ENCODE assay signal across 9 mouse cellular contexts in genomic region chr11:102578341-102579118, GRCm38 (mm10). TPM values are rescaled to one million over a fixed set of nuclear protein-coding genes. Genes with fewer than 3 reads are reported as not detected.
DNase-seq lines count a peak whose midpoint lies in the region; ATAC-seq and TF ChIP-seq lines count a peak whose summit lies in the region.
"Had no signal": no experiment of that assay in that cellular context is flagged by ENCODE, and none has a peak within 500 bp of the region (broad histone marks: within the 10 kb centered on the region; RNA-seq: fewer than 3 reads in every experiment).

No protein-coding gene starts in this region.

- ATAC-seq in heart, postnatal 0 days (ENCODE audit: insufficient read depth, low read depth), result peak; percentile 59
- ATAC-seq in lung, embryonic 15.5 days (ENCODE audit: borderline replicate concordance, extremely low read depth, low FRiP score, low TSS enrichment), result peak; percentile 43

- H3K4me1 ChIP-seq in ES-Bruce4 (ENCODE audit: control insufficient read depth, insufficient read depth, low read length), result peaks cover 12% of the 10 kb centered on the region
- no peaks in the 10 kb centered on the region for H3K4me1 ChIP-seq in brown adipose tissue, adult 24 weeks (ENCODE audit: control insufficient read depth, insufficient read depth, insufficient read length, low read length)
- H3K4me1 ChIP-seq in heart, postnatal 0 days (ENCODE audit: control insufficient read depth, insufficient read depth), result peaks cover 19% of the 10 kb centered on the region
- H3K4me1 ChIP-seq in lung, embryonic 15.5 days, result peaks cover 55% of the 10 kb centered on the region
- H3K4me1 ChIP-seq in olfactory bulb, adult 2 months (ENCODE audit: control insufficient read depth, insufficient read depth, low read length), result peaks cover 19% of the 10 kb centered on the region
- H3K4me1 ChIP-seq in thymus, adult 2 months (replicated peaks; ENCODE audit: control insufficient read depth, insufficient read depth, low read length), result no peaks in the 10 kb centered on the region

- H3K27me3 ChIP-seq in ES-Bruce4 (ENCODE audit: control insufficient read depth, insufficient read depth, low read length, poor library complexity, severe bottlenecking), result no peaks in the 10 kb centered on the region
- H3K27me3 ChIP-seq in heart, postnatal 0 days (ENCODE audit: control insufficient read depth, insufficient read depth, low read length), result no peaks in the 10 kb centered on the region
- no peaks in the 10 kb centered on the region for H3K27me3 ChIP-seq in lung, embryonic 15.5 days
- H3K27me3 ChIP-seq in thymus, adult 2 months (ENCODE audit: control insufficient read depth, insufficient read depth, low read length), result no peaks in the 10 kb centered on the region; the same call in 1 of the 2 replicates

- 8% methylated on average over 27 of the region's 27 CpGs for WGBS in heart, postnatal 0 days
- WGBS in lung, embryonic 15.5 days, result 8% methylated on average over 27 of the region's 27 CpGs
- WGBS in olfactory bulb, adult 2 months, result 6% methylated on average over 27 of the region's 27 CpGs
- WGBS in thymus, adult 2 months, result 12% methylated on average over 27 of the region's 27 CpGs

- H3K27ac ChIP-seq in ES-Bruce4 (ENCODE audit: insufficient read depth, low read length), result peak overlapping the region; percentile 68
- no peak overlapping the region for H3K27ac ChIP-seq in brown adipose tissue, adult 24 weeks (replicated peaks; ENCODE audit: low read depth, low read length)
- peak overlapping the region; percentile 64 for H3K27ac ChIP-seq in heart, postnatal 0 days (ENCODE audit: low read depth)
- peak overlapping the region; percentile 94 for H3K27ac ChIP-seq in lung, embryonic 15.5 days
- no peak overlapping the region for H3K27ac ChIP-seq in olfactory bulb, adult 2 months (ENCODE audit: insufficient read depth, low read depth, low read length)
- H3K27ac ChIP-seq in thymus, adult 2 months (ENCODE audit: control insufficient read depth, insufficient read depth, low read length), result no peak overlapping the region
- H3K27ac ChIP-seq: macrophage had no signal

- peak overlapping the region; percentile 67 for H3K9ac ChIP-seq in ES-Bruce4 (ENCODE audit: low read depth, poor library complexity, severe bottlenecking)
- H3K9ac ChIP-seq in heart, postnatal 0 days (replicated peaks; ENCODE audit: low read depth, low read length), result peak overlapping the region; percentile 42; the same call in 1 of the 2 replicates
- H3K9ac ChIP-seq in lung, embryonic 15.5 days, result peak overlapping the region; percentile 50

- DNase-seq in fibroblast of lung, adult 2 months (ENCODE audit: low read depth), result peak; percentile 55
- peak; percentile 84 for DNase-seq in heart, postnatal 0 days (ENCODE audit: low spot score)
- peak; percentile 75 to 95 for DNase-seq in kidney, postnatal 36 days
- DNase-seq in thymus, adult 2 months, result peak; percentile 77

- TF ChIP-seq EP300 in ES-Bruce4 (IDR thresholded peaks at IDR 0.05; ENCODE audit: insufficient read depth, low read depth, low read length), result peak; percentile 21; the same call in 1 of the 2 replicates
- TF ChIP-seq EP300 in heart, postnatal 0 days (IDR thresholded peaks at IDR 0.05; ENCODE audit: low read depth), result no peak

- no peak for TF ChIP-seq POLR2A in ES-Bruce4 (IDR thresholded peaks at IDR 0.05; ENCODE audit: insufficient read depth, low read length)
- no peak for TF ChIP-seq POLR2A in olfactory bulb, adult 2 months (IDR thresholded peaks at IDR 0.05; ENCODE audit: insufficient read depth, low read depth, low read length)
- no peak for TF ChIP-seq POLR2A in thymus, adult 2 months (IDR thresholded peaks at IDR 0.05; ENCODE audit: control insufficient read depth, extremely low read depth, insufficient read depth, low read length, poor library complexity)

- H3K4me2 ChIP-seq in heart, postnatal 0 days (ENCODE audit: low read depth, low read length), result peak overlapping the region; percentile 56
- peak overlapping the region; percentile 57 for H3K4me2 ChIP-seq in lung, embryonic 15.5 days

- no peaks in the 10 kb centered on the region for H3K9me3 ChIP-seq in ES-Bruce4 (replicated peaks; ENCODE audit: control insufficient read depth, insufficient read depth, low read length, poor library complexity, severe bottlenecking)
- H3K9me3 ChIP-seq in heart, postnatal 0 days (replicated peaks; ENCODE audit: control insufficient read depth, low read length), result no peaks in the 10 kb centered on the region
- no peaks in the 10 kb centered on the region for H3K9me3 ChIP-seq in lung, embryonic 15.5 days

- peak overlapping the region; percentile 56 for H3K4me3 ChIP-seq in ES-Bruce4 (ENCODE audit: low read depth, low read length)
- H3K4me3 ChIP-seq in brown adipose tissue, adult 24 weeks (ENCODE audit: insufficient read depth, low read depth, low read length), result peak overlapping the region; percentile 51
- peak overlapping the region; percentile 41 for H3K4me3 ChIP-seq in heart, postnatal 0 days (ENCODE audit: low read depth, low read length)
- H3K4me3 ChIP-seq in lung, embryonic 15.5 days, result peak overlapping the region; percentile 39
- H3K4me3 ChIP-seq in olfactory bulb, adult 2 months (ENCODE audit: insufficient read depth, low read depth, low read length), result peak overlapping the region; percentile 9; the same call in 1 of the 2 replicates
- H3K4me3 ChIP-seq in thymus, adult 2 months (ENCODE audit: control insufficient read depth, insufficient read depth, low read length), result no peak overlapping the region

- peak; percentile 83 for TF ChIP-seq CTCF in ES-Bruce4 (IDR thresholded peaks at IDR 0.05; ENCODE audit: low read depth, low read length)
- TF ChIP-seq CTCF in heart, postnatal 0 days (IDR thresholded peaks at IDR 0.05; ENCODE audit: low read depth), result peak; percentile 96
- peak; percentile 92 for TF ChIP-seq CTCF in olfactory bulb, adult 2 months (IDR thresholded peaks at IDR 0.05; ENCODE audit: insufficient read depth, low read depth, low read length)
- TF ChIP-seq CTCF in thymus, adult 2 months (IDR thresholded peaks at IDR 0.05; ENCODE audit: borderline replicate concordance, control insufficient read depth, extremely low read depth, insufficient read depth, low read length, poor library complexity), result peak; percentile 95

- no peaks in the 10 kb centered on the region for H3K36me3 ChIP-seq in ES-Bruce4 (ENCODE audit: control insufficient read depth, insufficient read depth, low read length, poor library complexity, severe bottlenecking)
- no peaks in the 10 kb centered on the region for H3K36me3 ChIP-seq in heart, postnatal 0 days (replicated peaks; ENCODE audit: control insufficient read depth, insufficient read depth, low read length)
- no peaks in the 10 kb centered on the region for H3K36me3 ChIP-seq in lung, embryonic 15.5 days
- H3K36me3 ChIP-seq in thymus, adult 2 months (ENCODE audit: control insufficient read depth, insufficient read depth, low read length), result no peaks in the 10 kb centered on the region

RNA-seq across cellular contexts. Expression of gene Gm11627, which starts 0.7 kb away (rescaled TPM):
- 3.8 and 5.3 TPM in 2 replicates for polyA plus RNA-seq in ES-Bruce4 (2011; ENCODE audit: insufficient read depth, insufficient read length, low read depth, missing spikeins)
- polyA plus RNA-seq in brown adipose tissue, adult 24 weeks (2012; ENCODE audit: insufficient read depth, insufficient read length, missing spikeins), result not detected in 2 replicates
- total RNA-seq in heart, postnatal 0 days (2014; rRNA removed; ENCODE audit: low replicate concordance), result 7.9 TPM in 1 of 2 replicates, not detected in the other
- polyA plus RNA-seq in heart, postnatal 0 days (2015; fragmentation: Nextera tagmentation; extraction: Ambion mirVana), result 9.2 and 12.0 TPM in 2 replicates
- 16.1 and 20.3 TPM in 2 replicates for polyA plus RNA-seq in lung, embryonic 15.5 days (2015; fragmentation: Nextera tagmentation; extraction: Ambion mirVana)
- not detected in 2 replicates for polyA plus RNA-seq in olfactory bulb, adult 2 months (2012; ENCODE audit: insufficient read depth, insufficient read length, low replicate concordance, missing spikeins)
- polyA plus RNA-seq in thymus, adult 2 months (2012; rRNA removed), result 0.71 TPM in 1 of 2 replicates, not detected in the other
- polyA plus RNA-seq: macrophage had no signal

RNA-seq across cellular contexts. Expression of gene Gpatch8, which starts 22.3 kb away (rescaled TPM):
- polyA plus RNA-seq in ES-Bruce4 (2011; ENCODE audit: insufficient read depth, insufficient read length, low read depth, missing spikeins), result 75.8 and 89.1 TPM in 2 replicates
- 7.7 and 15.2 TPM in 2 replicates for polyA plus RNA-seq in brown adipose tissue, adult 24 weeks (2012; ENCODE audit: insufficient read depth, insufficient read length, missing spikeins)
- total RNA-seq in heart, postnatal 0 days (2014; rRNA removed; ENCODE audit: low replicate concordance), result 13.5 and 40.8 TPM in 2 replicates
- 23.2 and 25.8 TPM in 2 replicates for polyA plus RNA-seq in heart, postnatal 0 days (2015; fragmentation: Nextera tagmentation; extraction: Ambion mirVana)
- polyA plus RNA-seq in lung, embryonic 15.5 days (2015; fragmentation: Nextera tagmentation; extraction: Ambion mirVana), result 44.6 and 49.7 TPM in 2 replicates
- 94.4 and 138 TPM in 2 replicates for polyA plus RNA-seq in olfactory bulb, adult 2 months (2012; ENCODE audit: insufficient read depth, insufficient read length, low replicate concordance, missing spikeins)
- 34.5 and 36.3 TPM in 2 replicates for polyA plus RNA-seq in thymus, adult 2 months (2012; rRNA removed)

RNA-seq across cellular contexts. Expression of gene Fzd2, which starts 25.7 kb away (rescaled TPM):
- 30.3 and 36.1 TPM in 2 replicates for polyA plus RNA-seq in ES-Bruce4 (2011; ENCODE audit: insufficient read depth, insufficient read length, low read depth, missing spikeins)
- 0.42 and 1.3 TPM in 2 replicates for polyA plus RNA-seq in brown adipose tissue, adult 24 weeks (2012; ENCODE audit: insufficient read depth, insufficient read length, missing spikeins)
- 38.1 and 47.1 TPM in 2 replicates for total RNA-seq in heart, postnatal 0 days (2014; rRNA removed; ENCODE audit: low replicate concordance)
- 6.5 and 7.0 TPM in 2 replicates for polyA plus RNA-seq in heart, postnatal 0 days (2015; fragmentation: Nextera tagmentation; extraction: Ambion mirVana)
- polyA plus RNA-seq in lung, embryonic 15.5 days (2015; fragmentation: Nextera tagmentation; extraction: Ambion mirVana), result 35.9 and 38.1 TPM in 2 replicates
- polyA plus RNA-seq in olfactory bulb, adult 2 months (2012; ENCODE audit: insufficient read depth, insufficient read length, low replicate concordance, missing spikeins), result not detected in 2 replicates
- polyA plus RNA-seq in thymus, adult 2 months (2012; rRNA removed), result 7.2 and 10.2 TPM in 2 replicates
- polyA plus RNA-seq: macrophage had no signal

Comparison
In these comparisons a context has a peak if more than half of its experiments do, and no peak if none do; other contexts are left out.
1. H3K27ac ChIP-seq: peak in ES-Bruce4 (single experiment), heart, postnatal 0 days (single experiment) and lung, embryonic 15.5 days (single experiment); none in brown adipose tissue, adult 24 weeks (single experiment), olfactory bulb, adult 2 months (single experiment) and thymus, adult 2 months (single experiment).
2. Peak in every context shown above with its lines, with median percentiles within 50 percentile points of each other: H3K9ac ChIP-seq, CTCF ChIP-seq and DNase-seq.